Comparison of ENCODE assay signal across 8 mouse cellular contexts in the genomic region with DNA sequence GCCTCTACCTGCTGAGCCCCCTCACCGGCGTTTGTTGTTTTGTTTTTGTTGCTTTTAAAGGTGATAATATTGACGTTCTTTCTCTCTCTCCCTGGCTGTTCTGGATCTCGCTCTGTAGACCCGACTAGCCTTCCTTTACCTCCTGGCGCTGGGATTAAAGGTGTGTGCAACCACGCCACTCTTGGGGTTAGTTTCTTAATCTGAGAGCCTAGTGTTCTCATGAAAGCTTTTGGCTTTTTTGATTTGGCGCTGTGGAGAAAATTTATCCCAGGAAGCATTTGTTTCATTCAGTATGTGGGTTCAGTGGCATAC. TPM values are rescaled to one million over a fixed set of nuclear protein-coding genes. Genes with fewer than 3 reads are reported as not detected.
DNase-seq lines count a peak whose midpoint lies in the region; ATAC-seq lines count a peak whose summit lies in the region.

No protein-coding gene starts in this region.

- DNase-seq in kidney, postnatal 14 days: no peak
- peak; percentile 33 for DNase-seq in R1 (ENCODE audit: low read depth, low spot score)
- no peak for DNase-seq in cerebellum, postnatal 4 days (ENCODE audit: low spot score in 2 of 2)
- no peak for DNase-seq in ovary, postnatal 14 days (ENCODE audit: low spot score)
- no peak for DNase-seq in layer of hippocampus, adult 11-12 months (ENCODE audit: low spot score)

- peak overlapping the region; percentile 82; the same call in 1 of the 2 replicates for H3K27ac ChIP-seq in kidney, embryonic 16.5 days (ENCODE audit: low read length)
- H3K27ac ChIP-seq in hindbrain, embryonic 12.5 days: 0 out of 2 replicates have a peak overlapping the region, but pooled peaks have one; percentile 64
- H3K27ac ChIP-seq in midbrain, embryonic 16.5 days (ENCODE audit: low read length): peak overlapping the region; percentile 81; the same call in 1 of the 2 replicates

- 0% methylated on average over 8 of the region's 8 CpGs for WGBS in kidney, embryonic 16.5 days
- under 1% methylated on average over 8 of the region's 8 CpGs for WGBS in hindbrain, embryonic 12.5 days
- 0% methylated on average over 8 of the region's 8 CpGs for WGBS in midbrain, embryonic 16.5 days

- H3K4me1 ChIP-seq in kidney, embryonic 16.5 days (ENCODE audit: insufficient read depth, low read length): peaks cover 7% of the 10 kb centered on the region; the same call in 1 of the 2 replicates
- peaks cover 17% of the 10 kb centered on the region for H3K4me1 ChIP-seq in hindbrain, embryonic 12.5 days
- peaks cover 19% of the 10 kb centered on the region for H3K4me1 ChIP-seq in midbrain, embryonic 16.5 days (ENCODE audit: control insufficient read depth, insufficient read depth, low read length)

- no peaks in the 10 kb centered on the region for H3K36me3 ChIP-seq in kidney, embryonic 16.5 days (ENCODE audit: insufficient read depth, low read length)
- no peaks in the 10 kb centered on the region for H3K36me3 ChIP-seq in hindbrain, embryonic 12.5 days
- H3K36me3 ChIP-seq in midbrain, embryonic 16.5 days (ENCODE audit: control insufficient read depth, insufficient read depth, low read length): no peaks in the 10 kb centered on the region

- H3K27me3 ChIP-seq in kidney, embryonic 16.5 days (ENCODE audit: insufficient read depth, low read length): no peaks in the 10 kb centered on the region
- no peaks in the 10 kb centered on the region for H3K27me3 ChIP-seq in hindbrain, embryonic 12.5 days
- no peaks in the 10 kb centered on the region for H3K27me3 ChIP-seq in midbrain, embryonic 16.5 days (ENCODE audit: control insufficient read depth, insufficient read depth, low read depth, low read length)

- H3K9me3 ChIP-seq in kidney, embryonic 16.5 days (ENCODE audit: low read length): no peaks in the 10 kb centered on the region
- no peaks in the 10 kb centered on the region for H3K9me3 ChIP-seq in hindbrain, embryonic 12.5 days (replicated peaks)
- no peaks in the 10 kb centered on the region for H3K9me3 ChIP-seq in midbrain, embryonic 16.5 days (replicated peaks; ENCODE audit: control insufficient read depth, low read length, poor library complexity, severe bottlenecking)

- peak overlapping the region; percentile 81 for H3K9ac ChIP-seq in kidney, embryonic 16.5 days (replicated peaks; ENCODE audit: low read length)
- H3K9ac ChIP-seq in hindbrain, embryonic 12.5 days: peak overlapping the region; percentile 78
- peak overlapping the region; percentile 80 for H3K9ac ChIP-seq in midbrain, embryonic 16.5 days (ENCODE audit: low read depth, low read length)

- peak overlapping the region; percentile 96 for H3K4me3 ChIP-seq in kidney, embryonic 16.5 days (ENCODE audit: low read length)
- peak overlapping the region; percentile 76 for H3K4me3 ChIP-seq in hindbrain, embryonic 12.5 days
- peak overlapping the region; percentile 87 for H3K4me3 ChIP-seq in midbrain, embryonic 16.5 days (ENCODE audit: low read depth, low read length)

- no peak for ATAC-seq in kidney, embryonic 16.5 days (ENCODE audit: low FRiP score, low TSS enrichment)
- no peak for ATAC-seq in hindbrain, embryonic 12.5 days (ENCODE audit: low FRiP score)
- ATAC-seq in midbrain, embryonic 16.5 days: no peak

- H3K4me2 ChIP-seq in kidney, embryonic 16.5 days (replicated peaks; ENCODE audit: low read depth, low read length): peak overlapping the region; percentile 89
- peak overlapping the region; percentile 73 for H3K4me2 ChIP-seq in hindbrain, embryonic 12.5 days (replicated peaks)
- H3K4me2 ChIP-seq in midbrain, embryonic 16.5 days (ENCODE audit: low read length): peak overlapping the region; percentile 71

RNA-seq across cellular contexts. Expression of a gene that starts 0.7 kb away (rescaled TPM):
- 57.5 and 58.7 TPM in 2 replicates for polyA plus RNA-seq in kidney, embryonic 16.5 days (2015; fragmentation: Nextera tagmentation; extraction: Ambion mirVana)
- polyA plus RNA-seq in hindbrain, embryonic 12.5 days (2016; fragmentation: Nextera tagmentation; extraction: Ambion mirVana): 48.2 and 51.5 TPM in 2 replicates
- 25.3 and 28.9 TPM in 2 replicates for polyA plus RNA-seq in midbrain, embryonic 16.5 days (2015; fragmentation: Nextera tagmentation; extraction: Ambion mirVana)

RNA-seq across cellular contexts. Expression of a gene that starts 45.4 kb away (rescaled TPM):
- 7.4 and 9.4 TPM in 2 replicates for polyA plus RNA-seq in kidney, embryonic 16.5 days (2015; fragmentation: Nextera tagmentation; extraction: Ambion mirVana)
- 16.4 and 17.0 TPM in 2 replicates for polyA plus RNA-seq in hindbrain, embryonic 12.5 days (2016; fragmentation: Nextera tagmentation; extraction: Ambion mirVana)
- 10.6 and 11.5 TPM in 2 replicates for polyA plus RNA-seq in midbrain, embryonic 16.5 days (2015; fragmentation: Nextera tagmentation; extraction: Ambion mirVana)

RNA-seq across cellular contexts. Expression of a gene that starts 45.5 kb away (rescaled TPM):
- polyA plus RNA-seq in kidney, embryonic 16.5 days (2015; fragmentation: Nextera tagmentation; extraction: Ambion mirVana): 120 and 124 TPM in 2 replicates
- polyA plus RNA-seq in hindbrain, embryonic 12.5 days (2016; fragmentation: Nextera tagmentation; extraction: Ambion mirVana): 136 and 137 TPM in 2 replicates
- polyA plus RNA-seq in midbrain, embryonic 16.5 days (2015; fragmentation: Nextera tagmentation; extraction: Ambion mirVana): 164 and 177 TPM in 2 replicates

RNA-seq across cellular contexts. Expression of a gene that starts 59.2 kb away (rescaled TPM):
- polyA plus RNA-seq in kidney, embryonic 16.5 days (2015; fragmentation: Nextera tagmentation; extraction: Ambion mirVana): 52.2 and 56.8 TPM in 2 replicates
- 40.6 and 42.2 TPM in 2 replicates for polyA plus RNA-seq in hindbrain, embryonic 12.5 days (2016; fragmentation: Nextera tagmentation; extraction: Ambion mirVana)
- polyA plus RNA-seq in midbrain, embryonic 16.5 days (2015; fragmentation: Nextera tagmentation; extraction: Ambion mirVana): 26.8 and 33.1 TPM in 2 replicates
